Mouse (Mus musculus) liver, embryonic 13.5 days (tissue): Measurements from ENCODE around the gene Med22. TPM values are rescaled to one million over a fixed set of nuclear protein-coding genes. Genes with fewer than 3 reads are reported as not detected.

Experiments used
- polyA plus RNA-seq: library from polyadenylated mRNA; unstranded; fragments of >200 nt; fragmentation: Nextera tagmentation; extraction: Ambion mirVana; gene quantifications from 2 replicates; pipeline ENCODE4 v1.2.1, GENCODE M21; 2015

The Med22 gene
- polyA plus RNA-seq, 1 experiment from 2014 or later, result 24.6 TPM

Other genes starting within 250 kb of the Med22 start
- not detected in 2 replicates for gene Lcn4, start 239.4 kb downstream of the Med22 start, polyA plus RNA-seq
- gene Abo, start 45.7 kb downstream of the Med22 start, polyA plus RNA-seq, result not detected in 2 replicates
- gene Surf6, start 7.8 kb downstream of the Med22 start, polyA plus RNA-seq, result 14.8 and 17.8 TPM in 2 replicates
- 557 and 577 TPM in 2 replicates for gene Rpl7a, start 87 bp upstream of the Med22 start, polyA plus RNA-seq
- 36.6 and 41.6 TPM in 2 replicates for gene Surf2, start 5.7 kb upstream of the Med22 start, polyA plus RNA-seq
- gene Surf1, start 5.9 kb upstream of the Med22 start, polyA plus RNA-seq, result 39.7 and 43.6 TPM in 2 replicates
- gene Surf4, start 23.3 kb upstream of the Med22 start, polyA plus RNA-seq, result 105 and 116 TPM in 2 replicates
- 0.08 and 0.09 TPM in 2 replicates for gene Stkld1, start 23.4 kb upstream of the Med22 start, polyA plus RNA-seq
- gene Rexo4, start 53.7 kb upstream of the Med22 start, polyA plus RNA-seq, result 24.8 and 29.7 TPM in 2 replicates
- 1.0 and 1.2 TPM in 2 replicates for gene Adamts13, start 62.7 kb upstream of the Med22 start, polyA plus RNA-seq
- 12.6 and 13.4 TPM in 2 replicates for gene Cacfd1, start 99.2 kb upstream of the Med22 start, polyA plus RNA-seq
- gene Slc2a6, start 117.3 kb upstream of the Med22 start, polyA plus RNA-seq, result 0.13 and 0.20 TPM in 2 replicates
- gene Mymk, start 161.5 kb upstream of the Med22 start, polyA plus RNA-seq, result 0.70 and 0.83 TPM in 2 replicates
- 0.64 and 0.65 TPM in 2 replicates for gene Adamtsl2, start 168.7 kb upstream of the Med22 start, polyA plus RNA-seq
- gene Fam163b, start 231.8 kb upstream of the Med22 start, polyA plus RNA-seq, result 0.03 TPM in 1 of 2 replicates, not detected in the other